Mouse (Mus musculus) right cerebral cortex, postnatal 4 days (tissue): ENCODE data around the gene Itpkc.

ENCODE experiments used
- DNase-seq: peaks from one replicate; pipeline ENCODE4 v3.0.0-alpha.2; 2022

Itpkc gene

GRCm38 (mm10) chr7:27235726-27236125 lies 7.3 kb upstream of the Itpkc start:
- DNase-seq, result no peak

GRCm38 (mm10) chr7:27233300-27233699 lies 4.8 kb upstream of the Itpkc start:
- no peak for DNase-seq

GRCm38 (mm10) chr7:27232781-27233281 lies 4.4 kb upstream of the Itpkc start, which contains the start of gene Coq8b:
Coq8b (plus strand) TSS chr7:27233023.
- peak; percentile 85 for DNase-seq

GRCm38 (mm10) chr7:27231693-27232331 lies 3.4 kb upstream of the Itpkc start:
- peak; percentile 38 for DNase-seq

- DNase-seq, result no peak
Observed at GRCm38 (mm10) chr7:27230781-27231180, 2.3 kb upstream of the Itpkc start.

- no peak for DNase-seq
Observed at GRCm38 (mm10) chr7:27228865-27229264, 404 bp upstream of the Itpkc start.

- no peak for DNase-seq
Observed at GRCm38 (mm10) chr7:27227676-27228075, 785 bp downstream of the Itpkc start.

- no peak for DNase-seq
Observed at GRCm38 (mm10) chr7:27227276-27227675, 1.2 kb downstream of the Itpkc start.

GRCm38 (mm10) chr7:27224877-27225575 lies 3.4 kb downstream of the Itpkc start:
- no peak for DNase-seq

GRCm38 (mm10) chr7:27222538-27222937 lies 5.9 kb downstream of the Itpkc start:
- DNase-seq, result no peak

GRCm38 (mm10) chr7:27221939-27222338 lies 6.5 kb downstream of the Itpkc start:
- DNase-seq, result no peak

GRCm38 (mm10) chr7:27219937-27220336 lies 8.5 kb downstream of the Itpkc start:
- no peak for DNase-seq

GRCm38 (mm10) chr7:27218586-27218985 lies 9.9 kb downstream of the Itpkc start:
- no peak for DNase-seq

GRCm38 (mm10) chr7:27212626-27213025 lies 15.8 kb downstream of the Itpkc start:
- DNase-seq, result no peak

- DNase-seq, result no peak
Observed at GRCm38 (mm10) chr7:27203730-27204449, 24.6 kb downstream of the Itpkc start.

GRCm38 (mm10) chr7:27198779-27199178 lies 29.7 kb downstream of the Itpkc start:
- no peak for DNase-seq

GRCm38 (mm10) chr7:27198355-27198754 lies 30.1 kb downstream of the Itpkc start:
- DNase-seq, result no peak

- DNase-seq, result no peak
Observed at GRCm38 (mm10) chr7:27197634-27198033, 30.8 kb downstream of the Itpkc start.

- DNase-seq, result no peak
Observed at GRCm38 (mm10) chr7:27197136-27197535, 31.3 kb downstream of the Itpkc start.

GRCm38 (mm10) chr7:27195681-27196611 lies 32.5 kb downstream of the Itpkc start, which contains the start of the genes BC024978 and Snrpa:
BC024978 (plus strand) TSS chr7:27195781.
Snrpa (minus strand) TSS chr7:27196271.
- DNase-seq, result peak; percentile 91

GRCm38 (mm10) chr7:27193731-27194130 lies 34.7 kb downstream of the Itpkc start:
- DNase-seq, result no peak

- no peak for DNase-seq
Observed at GRCm38 (mm10) chr7:27192434-27192833, 36.0 kb downstream of the Itpkc start.
